In genomic region chr16:52452862-52453715, GRCm38 (mm10) we compare ENCODE assay signal across 9 mouse cellular contexts. TPM values are rescaled to one million over a fixed set of nuclear protein-coding genes. Genes with fewer than 3 reads are reported as not detected.
DNase-seq lines count a peak whose midpoint lies in the region; ATAC-seq and TF ChIP-seq lines count a peak whose summit lies in the region.
"Had no signal": no experiment of that assay in that cellular context is flagged by ENCODE, and none has a peak within 500 bp of the region (broad histone marks: within the 10 kb centered on the region; RNA-seq: fewer than 3 reads in every experiment).

No protein-coding gene starts in this region.

- TF ChIP-seq POLR2A in limb, embryonic 14.5 days (IDR thresholded peaks at IDR 0.05; ENCODE audit: borderline replicate concordance, extremely low read depth, insufficient read depth, insufficient read length) = 0 out of 2 replicates have a peak, but pooled peaks have one; percentile 31
- TF ChIP-seq POLR2A in spleen, adult 2 months (IDR thresholded peaks at IDR 0.05; ENCODE audit: low read depth, low read length) = no peak

- peak overlapping the region; percentile 74 for H3K4me3 ChIP-seq in kidney, embryonic 14.5 days (ENCODE audit: low read length)
- peak overlapping the region; percentile 63 for H3K4me3 ChIP-seq in limb, embryonic 14.5 days (replicated peaks; ENCODE audit: low read length)
- peak overlapping the region; percentile 68 for H3K4me3 ChIP-seq in midbrain, embryonic 16.5 days (ENCODE audit: low read depth, low read length)
- H3K4me3 ChIP-seq in spleen, adult 2 months (ENCODE audit: extremely low read depth, insufficient read depth, insufficient read length) = peak overlapping the region; percentile 74

- H3K4me1 ChIP-seq in kidney, embryonic 14.5 days (ENCODE audit: control insufficient read depth, insufficient read depth, low read length) = no peaks in the 10 kb centered on the region
- H3K4me1 ChIP-seq in limb, embryonic 14.5 days (ENCODE audit: control insufficient read depth, insufficient read depth, low read length) = peaks cover 13% of the 10 kb centered on the region; the same call in 1 of the 2 replicates
- H3K4me1 ChIP-seq in midbrain, embryonic 16.5 days (ENCODE audit: control insufficient read depth, insufficient read depth, low read length) = peaks cover 16% of the 10 kb centered on the region
- peaks cover 2% of the 10 kb centered on the region; the same call in 1 of the 2 replicates for H3K4me1 ChIP-seq in spleen, adult 2 months (ENCODE audit: control insufficient read depth, insufficient read depth, insufficient read length)

- TF ChIP-seq CTCF in spleen, adult 2 months (IDR thresholded peaks at IDR 0.05; ENCODE audit: extremely low read depth, insufficient read depth, insufficient read length, insufficient replicate concordance) = peak; percentile 87; the same call in 1 of the 2 replicates

- WGBS in kidney, embryonic 14.5 days = under 1% methylated on average over 51 of the region's 55 CpGs
- under 1% methylated on average over 28 of the region's 55 CpGs for whole genome bisulfite sequencing in limb, embryonic 14.5 days
- WGBS in midbrain, embryonic 16.5 days = under 1% methylated on average over 49 of the region's 55 CpGs
- under 1% methylated on average over 46 of the region's 55 CpGs for WGBS in spleen, adult 2 months

- H3K27ac ChIP-seq in kidney, embryonic 14.5 days (ENCODE audit: low read depth, low read length) = peak overlapping the region; percentile 76; the same call in 1 of the 2 replicates
- H3K27ac ChIP-seq in limb, embryonic 14.5 days (replicated peaks; ENCODE audit: low read depth, low read length) = peak overlapping the region; percentile 44; the same call in 1 of the 2 replicates
- peak overlapping the region; percentile 81 for H3K27ac ChIP-seq in midbrain, embryonic 16.5 days (ENCODE audit: low read length)
- 0 out of 2 replicates have a peak overlapping the region, but pooled peaks have one; percentile 20 for H3K27ac ChIP-seq in spleen, adult 2 months (ENCODE audit: insufficient read depth, low read length)

- peak; percentile 96 for DNase-seq in 3T3-L1 (ENCODE audit: low read depth, low spot score)
- peak; percentile 99 for DNase-seq in brain, adult 2 months (ENCODE audit: low read depth, low spot score)
- peak; percentile 92 to 93 for DNase-seq in heart, adult 9 months (ENCODE audit: low spot score in 2 of 2)
- DNase-seq in limb, embryonic 14.5 days (ENCODE audit: low spot score) = peak; percentile 96
- DNase-seq in spleen, adult 2 months (ENCODE audit: low read depth in 1 of 2, low spot score in 2 of 2) = peak; percentile 83 to 92

- no peaks in the 10 kb centered on the region for H3K27me3 ChIP-seq in kidney, embryonic 14.5 days (ENCODE audit: control insufficient read depth, insufficient read depth, low read length)
- H3K27me3 ChIP-seq in limb, embryonic 14.5 days (ENCODE audit: control insufficient read depth, insufficient read depth, low read length) = no peaks in the 10 kb centered on the region
- no peaks in the 10 kb centered on the region for H3K27me3 ChIP-seq in midbrain, embryonic 16.5 days (ENCODE audit: control insufficient read depth, insufficient read depth, low read depth, low read length)
- no peaks in the 10 kb centered on the region for H3K27me3 ChIP-seq in spleen, adult 2 months (ENCODE audit: control insufficient read depth, insufficient read depth, low read length)

- H3K4me2 ChIP-seq in kidney, embryonic 14.5 days (replicated peaks; ENCODE audit: low read depth, low read length) = peak overlapping the region; percentile 88
- H3K4me2 ChIP-seq in limb, embryonic 14.5 days (replicated peaks; ENCODE audit: low read depth, low read length, severe bottlenecking) = peak overlapping the region; percentile 63
- H3K4me2 ChIP-seq in midbrain, embryonic 16.5 days (ENCODE audit: low read length) = peak overlapping the region; percentile 83

- peak; percentile 43; the same call in 1 of the 2 replicates for ATAC-seq in erythroblast, adult 5-6 weeks (replicated peaks; ENCODE audit: low FRiP score, poor library complexity, severe bottlenecking)
- ATAC-seq in kidney, embryonic 14.5 days (ENCODE audit: low FRiP score, low TSS enrichment) = peak; percentile 96
- peak; percentile 96 for ATAC-seq in limb, embryonic 14.5 days (ENCODE audit: low FRiP score, low read depth)
- ATAC-seq in midbrain, embryonic 16.5 days = peak; percentile 96

- H3K36me3 ChIP-seq in kidney, embryonic 14.5 days (ENCODE audit: control insufficient read depth, insufficient read depth, low read length) = no peaks in the 10 kb centered on the region
- no peaks in the 10 kb centered on the region for H3K36me3 ChIP-seq in limb, embryonic 14.5 days (ENCODE audit: control insufficient read depth, insufficient read depth, low read length)
- no peaks in the 10 kb centered on the region for H3K36me3 ChIP-seq in midbrain, embryonic 16.5 days (ENCODE audit: control insufficient read depth, insufficient read depth, low read length)
- no peaks in the 10 kb centered on the region for H3K36me3 ChIP-seq in spleen, adult 2 months (ENCODE audit: control insufficient read depth, insufficient read depth, low read length)
- H3K36me3 ChIP-seq: G1E had no signal

- H3K9me3 ChIP-seq in kidney, embryonic 14.5 days (ENCODE audit: control insufficient read depth, low read length) = no peaks in the 10 kb centered on the region
- no peaks in the 10 kb centered on the region for H3K9me3 ChIP-seq in limb, embryonic 14.5 days (ENCODE audit: control insufficient read depth, low read length)
- H3K9me3 ChIP-seq in midbrain, embryonic 16.5 days (replicated peaks; ENCODE audit: control insufficient read depth, low read length, poor library complexity, severe bottlenecking) = no peaks in the 10 kb centered on the region

- H3K9ac ChIP-seq in kidney, embryonic 14.5 days (ENCODE audit: low read depth, low read length) = peak overlapping the region; percentile 73
- H3K9ac ChIP-seq in limb, embryonic 14.5 days (ENCODE audit: low read depth, low read length, severe bottlenecking) = peak overlapping the region; percentile 58
- H3K9ac ChIP-seq in midbrain, embryonic 16.5 days (ENCODE audit: low read depth, low read length) = peak overlapping the region; percentile 77

RNA-seq across cellular contexts. Expression of gene Alcam, which starts 0.8 kb away (rescaled TPM):
- total RNA-seq in erythroblast, adult 5-6 weeks (2015; ENCODE audit: low replicate concordance) = 10.4 and 18.8 TPM in 2 replicates
- 6.9 and 11.0 TPM in 2 replicates for total RNA-seq in erythroblast, adult 5-6 weeks (2017; ENCODE audit: low replicate concordance)
- polyA plus RNA-seq in kidney, embryonic 14.5 days (2014; fragmentation: Nextera tagmentation; extraction: Ambion mirVana) = 101 and 106 TPM in 2 replicates
- 54.8 and 56.0 TPM in 2 replicates for polyA plus RNA-seq in limb, embryonic 14.5 days (2012; rRNA removed)
- 52.2 and 63.0 TPM in 2 replicates for polyA plus RNA-seq in limb, embryonic 14.5 days (2014; fragmentation: Nextera tagmentation; extraction: Ambion mirVana)
- 28.1 and 35.2 TPM in 2 replicates for polyA plus RNA-seq in midbrain, embryonic 16.5 days (2015; fragmentation: Nextera tagmentation; extraction: Ambion mirVana)
- polyA plus RNA-seq in spleen, adult 2 months (2012; rRNA removed) = 2.8 and 4.2 TPM in 2 replicates
- polyA plus RNA-seq: G1E had no signal

Comparison
In these comparisons a context has a peak if more than half of its experiments do, and no peak if none do; other contexts are left out.
1. Peak in every context shown above with its lines: DNase-seq, ATAC-seq, H3K4me3 ChIP-seq and H3K27ac ChIP-seq.
2. ATAC-seq: peak in every context shown above with its lines; median percentile 96 in kidney, embryonic 14.5 days; 96 in limb, embryonic 14.5 days; 96 in midbrain, embryonic 16.5 days; 43 in erythroblast, adult 5-6 weeks.
3. H3K27ac ChIP-seq: peak in every context shown above with its lines; median percentile 81 in midbrain, embryonic 16.5 days; 76 in kidney, embryonic 14.5 days; 44 in limb, embryonic 14.5 days; 20 in spleen, adult 2 months.